1 mouse cellular context compared by ENCODE assay signal in the genomic region with DNA sequence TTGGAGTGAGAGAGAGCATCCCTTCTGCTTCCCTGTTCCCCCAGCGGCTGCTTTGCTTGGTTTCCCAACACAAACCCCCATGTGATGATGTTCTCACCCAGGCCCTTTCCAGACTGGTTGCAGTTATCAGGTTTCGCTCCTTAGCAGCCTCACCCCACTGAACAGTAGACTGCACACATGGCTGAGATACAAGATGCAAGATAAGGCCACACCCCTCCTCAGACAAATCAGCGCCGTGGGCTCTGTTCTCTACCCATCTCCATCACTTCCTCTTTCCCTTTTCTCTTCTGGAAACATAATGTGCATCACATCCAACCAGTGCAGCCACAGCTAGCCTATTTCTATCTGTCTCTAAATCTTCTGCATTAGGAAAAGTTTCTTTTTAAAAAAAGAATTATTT.
TF ChIP-seq lines count a peak whose summit lies in the region.

No protein-coding gene starts in this region.

TF ChIP-seq in CH12.LX, 34 proteins besides CTCF, POLR2A, EP300 and RAD21:
- TF ChIP-seq TBP (conservative IDR thresholded peaks at IDR 0.05; ENCODE audit: low read depth, low read length) (no peak), RCOR1 (conservative IDR thresholded peaks at IDR 0.05; ENCODE audit: low read depth, low read length) (no peak), KAT2A (IDR thresholded peaks at IDR 0.05; ENCODE audit: insufficient replicate concordance, low read length) (no peak), MEF2A (IDR thresholded peaks at IDR 0.05; ENCODE audit: borderline replicate concordance, low read depth, low read length) (no peak), CHD1 (IDR thresholded peaks at IDR 0.05; ENCODE audit: low read depth, low read length) (no peak), SMC3 (IDR thresholded peaks at IDR 0.05; ENCODE audit: low read depth, low read length) (no peak), CHD2 (IDR thresholded peaks at IDR 0.05; ENCODE audit: low read length) (no peak), MAX (IDR thresholded peaks at IDR 0.05; ENCODE audit: low read length) (no peak), BHLHE40 (IDR thresholded peaks at IDR 0.05; ENCODE audit: low read depth, low read length) (no peak), ZNF384 (IDR thresholded peaks at IDR 0.05; ENCODE audit: low read depth, low read length) (no peak), ZMIZ1 (IDR thresholded peaks at IDR 0.05; ENCODE audit: low read depth, low read length) (no peak), MXI1 (IDR thresholded peaks at IDR 0.05; ENCODE audit: low read depth, low read length) (no peak), HCFC1 (IDR thresholded peaks at IDR 0.05; ENCODE audit: low read depth, low read length) (no peak), JUN (IDR thresholded peaks at IDR 0.05; ENCODE audit: insufficient read depth, low read depth, low read length) (no peak)
